Mouse (Mus musculus) small intestine, adult 2 months (tissue): ENCODE measurements around the gene Txlnb. TPM values are rescaled to one million over a fixed set of nuclear protein-coding genes. Genes with fewer than 3 reads are reported as not detected.
"Not testable (repeated sequence)": the region's sequence is repeated elsewhere in the genome, so short reads cannot be mapped to it uniquely, and the experiment has no call there.

Experiments
- H3K27ac ChIP-seq: fragments of 200-500 bp; 2 replicates; pipeline ENCODE4 v1.5.1; 2012; ENCODE audit warnings: low read depth, low read length, control low read depth, inconsistent platforms; ENCODE audit not compliant: insufficient read depth
- H3K27me3 ChIP-seq: fragments of 200-500 bp; 2 replicates; pipeline ENCODE4 v1.6.1; 2012; ENCODE audit warnings: mild to moderate bottlenecking, moderate library complexity, low read length, inconsistent platforms; ENCODE audit not compliant: control insufficient read depth, insufficient read depth
- H3K36me3 ChIP-seq: fragments of 200-500 bp; 2 replicates; pipeline ENCODE4 v1.6.1; 2012; ENCODE audit warnings: mild to moderate bottlenecking, low read length, control low read depth, inconsistent platforms; ENCODE audit not compliant: control insufficient read depth, insufficient read depth
- H3K4me1 ChIP-seq: fragments of 200-500 bp; 2 replicates; pipeline ENCODE4 v1.6.1; 2012; ENCODE audit warnings: low read length, inconsistent platforms, mixed read lengths; ENCODE audit not compliant: control insufficient read depth, insufficient read depth, insufficient read length
- H3K4me3 ChIP-seq: fragments of 200-500 bp; 2 replicates; pipeline ENCODE4 v1.5.1; 2012; ENCODE audit warnings: low read depth, mild to moderate bottlenecking, control low read depth, inconsistent platforms, low read length, moderate library complexity
- CTCF ChIP-seq: fragments of 200-500 bp; IDR thresholded peaks from 2 replicates; pipeline ENCODE4 v1.5.1; 2012; ENCODE audit warnings: low read depth, mild to moderate bottlenecking, control low read depth, inconsistent platforms, low read length, moderate library complexity, mixed read lengths; ENCODE audit not compliant: insufficient replicate concordance, insufficient read length; ENCODE audit errors: extremely low read depth
- POLR2A ChIP-seq: fragments of 200-500 bp; IDR thresholded peaks from 2 replicates; pipeline ENCODE4 v1.6.1; 2012; ENCODE audit warnings: low read depth, mild to moderate bottlenecking, control low read depth, inconsistent platforms, low read length, moderate library complexity
- WGBS: fragments of 180-500 bp; shearing (Covaris S2); methylation state at CpG from one replicate; pipeline ENCODE4 v1.1.7; 2018; 5-methylcytosine and 5-hydroxymethylcytosine counted together
- polyA plus RNA-seq: library from polyadenylated mRNA; depleted of rRNA; stranded (reverse); fragments of >200 nt; gene quantifications from 2 replicates; pipeline ENCODE4 v1.2.3, GENCODE M21; 2012

Txlnb gene
- polyA plus RNA-seq, 1 experiment, result not detected

DNA sequence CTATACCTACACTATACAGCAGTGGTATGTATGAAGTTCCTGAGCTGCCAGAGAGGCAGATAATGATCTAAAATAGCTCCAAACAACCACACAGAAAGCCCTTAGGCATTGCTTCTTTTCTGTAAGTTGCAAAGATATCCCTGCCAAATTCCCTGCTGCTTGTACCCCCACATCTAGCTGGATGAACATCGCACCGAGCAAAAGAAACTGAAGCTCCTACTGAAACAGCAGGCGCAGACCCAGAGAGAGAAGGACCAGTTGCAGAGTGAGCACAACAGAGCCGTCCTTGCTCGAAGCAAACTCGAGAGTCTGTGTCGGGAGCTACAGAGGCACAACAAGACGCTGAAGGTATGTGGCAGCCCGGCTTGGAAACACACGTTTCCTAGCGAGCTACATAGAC lies 19.0 kb downstream of the Txlnb start:
- 76% methylated on average over 11 of the region's 11 CpGs for WGBS
- Histone ChIP-seq H3K27ac (no peak overlapping the region), H3K27me3 (no peaks in the 10 kb centered on the region), H3K4me3 (no peak overlapping the region), H3K4me1 (no peaks in the 10 kb centered on the region), H3K36me3 (no peaks in the 10 kb centered on the region)
- TF ChIP-seq POLR2A, result no peak

DNA sequence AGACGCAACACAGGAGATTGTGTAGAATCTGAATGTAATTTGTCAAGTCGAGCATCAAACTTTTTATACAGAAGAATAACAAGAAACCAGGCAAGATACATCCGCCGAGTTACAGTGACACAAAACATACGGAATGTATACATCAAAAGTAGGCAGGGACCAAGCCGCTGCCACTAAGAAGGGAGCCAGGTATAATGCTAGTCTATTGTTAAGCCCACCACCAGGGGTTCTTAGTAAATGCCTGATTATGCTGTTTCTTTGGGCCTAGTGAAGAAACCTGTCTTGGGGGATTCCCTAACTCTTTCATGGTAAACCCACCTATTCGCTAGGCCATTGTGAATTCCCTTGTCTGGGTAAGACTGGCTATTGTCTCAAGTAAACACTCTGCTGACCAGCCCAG lies 24.4 kb downstream of the Txlnb start:
- H3K27ac ChIP-seq, H3K4me1 ChIP-seq, H3K27me3 ChIP-seq, H3K36me3 ChIP-seq, H3K4me3 ChIP-seq: not testable (repeated sequence)
- 94% methylated on average over 7 of the region's 7 CpGs for WGBS

DNA sequence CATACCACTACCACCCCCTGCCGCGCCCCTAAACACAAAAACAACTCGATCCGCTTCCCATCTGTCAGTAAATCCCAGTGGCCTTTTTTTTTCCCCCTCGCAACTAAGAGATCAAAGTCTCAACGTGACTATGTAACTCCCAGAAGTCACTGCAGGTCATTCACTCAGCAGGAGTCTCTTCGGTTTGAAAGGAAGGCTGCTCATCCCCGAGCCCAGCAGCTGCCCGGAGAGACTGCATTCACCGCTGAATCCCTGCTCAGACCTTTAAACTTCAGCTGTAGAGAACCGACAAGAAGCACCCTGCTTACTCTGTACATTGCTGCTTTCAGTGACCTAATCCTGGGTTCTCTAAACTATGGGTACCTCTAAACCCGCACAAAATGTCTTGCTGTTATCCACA lies 31.4 kb downstream of the Txlnb start:
- WGBS, result 13% methylated on average over 12 of the region's 12 CpGs

DNA sequence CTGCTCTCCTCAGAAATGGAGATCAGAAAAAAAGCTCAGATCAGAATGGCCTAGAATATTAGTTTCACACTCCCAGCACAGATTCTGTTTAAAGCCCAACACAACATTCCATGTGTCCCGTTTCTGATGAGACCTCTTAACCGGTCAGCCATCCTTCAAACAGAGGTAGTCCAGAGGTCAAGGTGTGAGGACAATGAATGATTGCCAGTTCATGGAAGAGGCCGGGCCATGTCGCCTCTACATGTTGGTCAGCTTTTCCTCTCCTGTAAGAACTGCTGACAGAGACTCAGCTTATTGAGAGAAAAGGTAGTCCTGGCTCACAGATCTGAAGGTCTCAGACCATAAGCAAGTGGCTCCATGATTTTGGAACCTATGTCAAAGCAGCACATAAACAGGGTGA lies 33.2 kb downstream of the Txlnb start:
- no peaks in the 10 kb centered on the region for H3K4me1 ChIP-seq
- no peak overlapping the region for H3K27ac ChIP-seq
- TF ChIP-seq CTCF (no peak), POLR2A (no peak)
- H3K36me3 ChIP-seq, result no peaks in the 10 kb centered on the region
- no peaks in the 10 kb centered on the region for H3K27me3 ChIP-seq
- WGBS, result 87% methylated on average over 4 of the region's 4 CpGs
- H3K4me3 ChIP-seq, result no peak overlapping the region

More for the DNA sequence above, 31.4 kb downstream of the Txlnb start:
- no peaks in the 10 kb centered on the region for H3K36me3 ChIP-seq
- no peak for TF ChIP-seq POLR2A
- TF ChIP-seq CTCF, result no peak
- H3K27me3 ChIP-seq, result no peaks in the 10 kb centered on the region
- no peak overlapping the region for H3K27ac ChIP-seq
- H3K4me1 ChIP-seq, result no peaks in the 10 kb centered on the region
- H3K4me3 ChIP-seq, result no peak overlapping the region

DNA sequence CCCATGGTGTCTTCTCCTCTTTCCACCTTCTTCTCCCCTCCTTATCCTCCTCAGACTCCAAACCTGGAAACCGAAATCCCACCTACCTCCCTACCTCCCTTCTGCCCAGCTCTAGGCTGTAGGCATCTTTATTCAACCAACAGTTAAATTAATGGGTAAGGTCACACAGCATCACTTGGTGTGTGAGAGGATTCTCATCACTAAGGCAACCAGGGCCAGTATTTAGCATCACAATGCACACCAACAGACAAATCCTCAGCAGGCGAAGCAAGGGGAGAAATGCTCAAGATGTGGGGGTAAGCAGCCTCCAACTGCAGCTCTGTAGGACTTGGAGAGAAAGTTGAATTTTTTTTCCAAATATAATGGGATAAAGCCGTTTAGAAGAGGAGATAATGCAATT lies 35.0 kb downstream of the Txlnb start:
- 80% methylated on average over 3 of the region's 3 CpGs for WGBS

DNA sequence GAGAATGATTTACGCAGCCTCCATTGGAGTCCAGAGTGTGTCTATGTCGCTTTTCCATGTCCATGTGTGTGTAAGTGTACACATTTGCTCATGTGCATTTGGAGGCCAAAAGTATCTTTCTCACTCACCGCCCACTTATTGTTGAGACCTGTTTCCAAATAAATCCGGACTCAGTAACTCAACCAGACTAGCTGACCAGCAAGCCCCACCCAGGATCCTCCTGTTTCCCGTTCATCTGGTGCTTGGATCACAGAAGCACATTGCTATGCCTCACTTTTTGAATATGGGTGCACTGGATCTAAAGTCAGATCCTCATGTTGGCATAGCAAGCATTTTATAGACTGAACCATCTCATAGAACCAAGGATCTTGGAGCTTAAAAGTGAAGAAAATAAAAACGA lies 39.0 kb downstream of the Txlnb start:
- Histone ChIP-seq H3K4me3 (no peak overlapping the region), H3K4me1 (no peaks in the 10 kb centered on the region), H3K36me3 (no peaks in the 10 kb centered on the region), H3K27me3 (no peaks in the 10 kb centered on the region), H3K27ac (no peak overlapping the region)
- WGBS, result 57% methylated on average over 6 of the region's 6 CpGs
- TF ChIP-seq CTCF, result no peak
- no peak for TF ChIP-seq POLR2A

More for the DNA sequence above, 35.0 kb downstream of the Txlnb start:
- TF ChIP-seq POLR2A (no peak), CTCF (no peak)
- Histone ChIP-seq H3K27me3 (no peaks in the 10 kb centered on the region), H3K4me1 (no peaks in the 10 kb centered on the region), H3K4me3 (no peak overlapping the region), H3K27ac (no peak overlapping the region), H3K36me3 (no peaks in the 10 kb centered on the region)

DNA sequence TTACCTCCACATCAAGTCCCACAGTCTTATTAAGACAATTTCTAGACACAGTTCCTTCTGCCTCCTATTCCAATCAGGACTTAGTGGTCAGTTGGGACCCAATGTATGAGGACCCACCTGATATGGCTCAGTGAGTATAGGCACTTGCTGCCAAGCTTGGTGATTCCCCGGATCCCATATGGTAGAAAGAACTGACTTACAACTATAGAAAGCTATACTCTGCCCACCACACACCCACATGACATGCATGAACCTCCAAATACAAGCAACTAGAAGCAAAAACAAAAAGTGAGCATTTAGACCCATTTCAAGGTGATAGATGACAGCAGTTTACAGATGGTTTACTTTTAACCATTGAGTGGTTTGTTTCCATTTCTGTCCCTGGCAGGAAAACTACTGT lies 40.2 kb downstream of the Txlnb start:
- Histone ChIP-seq H3K27ac (no peak overlapping the region), H3K36me3 (no peaks in the 10 kb centered on the region), H3K4me1 (no peaks in the 10 kb centered on the region), H3K27me3 (no peaks in the 10 kb centered on the region), H3K4me3 (no peak overlapping the region)
- WGBS, result 88% methylated on average over 1 of the region's 1 CpGs
- TF ChIP-seq CTCF (no peak), POLR2A (no peak)

DNA sequence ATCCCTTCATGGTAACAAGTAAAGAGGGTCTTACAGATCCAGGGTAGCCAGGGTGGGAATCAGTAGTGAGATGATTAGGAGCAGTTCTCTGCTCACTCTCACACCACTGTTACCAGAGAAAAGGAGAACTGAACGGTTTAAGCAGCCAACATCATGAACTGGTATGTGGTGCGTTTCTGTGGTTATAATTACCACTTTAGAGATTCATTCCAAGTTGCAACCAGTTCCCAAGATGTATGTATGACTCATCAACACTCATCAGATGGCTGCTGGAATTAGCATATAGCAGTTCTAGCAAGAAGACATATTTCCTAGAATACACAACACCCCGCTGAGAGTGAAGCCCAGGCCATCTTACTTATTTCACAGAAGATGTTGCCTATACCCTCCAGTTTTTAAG lies 46.0 kb downstream of the Txlnb start:
- Histone ChIP-seq H3K36me3 (no peaks in the 10 kb centered on the region), H3K27ac (no peak overlapping the region), H3K27me3 (no peaks in the 10 kb centered on the region), H3K4me3 (no peak overlapping the region), H3K4me1 (no peaks in the 10 kb centered on the region)
- TF ChIP-seq POLR2A, result no peak
- TF ChIP-seq CTCF, result no peak
- WGBS, result 80% methylated on average over 3 of the region's 3 CpGs
